Mouse (Mus musculus): Measurements from ENCODE around the gene Plekhg1. TPM values are rescaled to one million over a fixed set of nuclear protein-coding genes. Genes with fewer than 3 reads are reported as not detected.

Gene Plekhg1
- total RNA-seq, 2 experiments from 2014 or later, result 10.1 to 11.1 TPM

DNA sequence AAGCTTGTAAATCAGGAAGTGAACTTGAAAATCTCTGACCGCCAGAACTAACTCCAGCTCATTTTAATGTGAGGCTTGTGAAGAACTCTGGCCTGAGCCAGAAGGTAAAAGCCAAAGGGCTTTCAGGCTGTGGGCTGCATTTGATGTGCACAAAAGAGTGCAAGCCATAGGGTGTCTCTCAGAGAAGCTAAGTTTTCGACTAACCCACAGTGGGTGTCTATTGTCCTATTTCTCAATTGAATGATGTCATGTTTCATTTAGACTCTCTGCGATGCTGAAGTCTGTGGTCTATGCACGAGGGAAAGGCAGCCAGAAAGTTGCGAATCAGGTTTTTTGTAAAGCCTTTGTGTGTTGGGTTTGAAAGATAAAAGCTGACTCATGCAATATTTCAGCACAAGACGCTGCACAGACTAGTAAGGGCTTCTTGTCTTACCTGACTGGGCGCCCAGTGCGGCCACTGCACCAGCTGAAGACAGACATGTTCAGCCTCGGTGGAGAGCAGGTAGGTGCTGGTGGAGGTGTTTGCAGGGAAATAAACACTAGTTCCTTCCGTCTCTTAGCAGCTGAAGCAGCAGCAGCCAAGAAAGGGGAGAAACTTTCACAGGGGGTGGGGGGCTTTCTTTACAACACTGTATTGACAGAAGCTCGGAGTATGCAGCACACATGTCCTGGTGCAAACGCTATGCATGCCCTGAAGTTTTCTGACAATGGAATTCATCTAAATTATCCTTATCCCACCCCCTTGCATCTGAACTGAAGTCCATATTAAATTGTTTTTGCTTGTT is 123.4 kb downstream of the Plekhg1 start:
- DNase-seq (ENCODE audit: low spot score in 2 of 2), result no peak
- intact Hi-C loops (cut with DNase I), result no loop called here

DNA sequence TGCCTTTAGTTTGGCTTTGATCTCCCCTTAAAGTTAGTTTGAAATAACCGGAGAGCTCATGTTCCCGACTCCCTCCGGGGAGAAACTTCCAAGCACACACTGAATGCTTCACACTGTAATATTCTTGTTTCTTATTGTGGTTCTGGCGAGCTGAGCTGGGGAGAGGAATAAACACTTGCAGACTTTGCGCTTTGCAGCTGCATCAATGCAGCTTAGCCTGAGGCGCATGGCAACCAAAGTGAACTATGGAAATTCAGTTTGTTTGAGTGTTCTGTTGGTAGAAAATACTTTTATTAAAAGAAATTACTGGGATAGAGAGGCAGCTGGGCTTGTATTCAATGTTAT is 124.0 kb downstream of the Plekhg1 start:
- DNase-seq (ENCODE audit: low spot score in 2 of 2), result no peak
- intact Hi-C loops (cut with DNase I), result no loop called here

DNA sequence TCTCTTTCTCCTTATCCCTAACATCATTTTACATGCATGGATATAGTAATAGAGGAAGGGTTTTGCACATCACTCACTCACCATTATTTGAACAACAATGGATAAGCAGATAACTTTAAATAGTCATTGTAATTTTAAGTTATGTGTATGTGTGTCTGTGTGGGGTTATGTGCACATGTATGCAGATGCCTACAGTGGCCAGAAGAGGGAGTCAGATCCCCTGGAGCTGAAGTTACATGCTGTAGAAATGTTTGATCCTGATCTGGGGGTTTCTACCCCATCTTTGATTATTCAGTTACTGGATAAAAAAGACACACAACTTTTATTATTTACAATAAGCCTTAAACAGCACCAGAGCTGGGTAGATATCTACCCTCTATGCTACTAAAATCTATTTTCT is 127.1 kb downstream of the Plekhg1 start:
- intact Hi-C loops (cut with DNase I), result no loop called here
- DNase-seq (ENCODE audit: low spot score in 2 of 2), result no peak

DNA sequence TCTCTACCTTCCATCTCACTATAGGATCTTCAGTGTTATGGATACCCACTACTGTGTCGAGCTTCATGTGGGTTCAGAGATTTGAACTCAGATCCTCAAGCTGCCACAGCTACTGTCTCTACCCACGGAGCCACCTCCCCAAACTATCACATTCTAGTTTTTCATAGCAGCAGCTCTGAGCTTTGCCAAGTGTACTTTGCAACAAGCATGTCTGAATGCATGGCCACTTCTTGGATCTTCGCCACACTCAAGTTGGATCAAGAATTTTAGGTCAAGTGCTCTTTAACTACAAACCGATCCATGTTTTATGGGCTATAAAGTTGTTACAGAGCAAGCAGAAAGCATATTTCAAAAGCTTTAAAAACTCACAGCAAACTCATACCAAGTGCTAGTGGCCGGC is 130.7 kb downstream of the Plekhg1 start:
- intact Hi-C loops (cut with DNase I), result no loop called here
- no peak for DNase-seq (ENCODE audit: low spot score in 2 of 2)

DNA sequence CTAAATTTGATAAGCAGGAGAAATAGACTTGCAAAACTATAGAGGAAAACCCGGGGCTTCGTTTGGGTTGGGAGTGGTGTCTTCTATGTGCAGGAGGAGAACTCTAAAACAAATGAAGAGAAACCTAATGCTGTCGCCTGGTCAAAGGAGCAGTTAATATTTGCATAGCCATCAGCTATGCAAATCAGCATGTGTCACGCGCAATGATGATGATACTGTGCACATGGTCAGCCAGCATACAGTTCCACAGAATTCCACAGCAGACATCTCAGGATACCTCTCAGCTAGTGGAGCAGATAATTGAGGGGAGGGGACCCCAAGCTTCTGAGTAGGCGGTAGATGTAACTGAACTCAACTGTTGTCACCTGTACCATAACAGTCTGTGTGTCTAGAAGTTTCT is 133.3 kb downstream of the Plekhg1 start:
- DNase-seq (ENCODE audit: low spot score in 2 of 2), result no peak
- intact Hi-C loops (cut with DNase I), result no loop called here

DNA sequence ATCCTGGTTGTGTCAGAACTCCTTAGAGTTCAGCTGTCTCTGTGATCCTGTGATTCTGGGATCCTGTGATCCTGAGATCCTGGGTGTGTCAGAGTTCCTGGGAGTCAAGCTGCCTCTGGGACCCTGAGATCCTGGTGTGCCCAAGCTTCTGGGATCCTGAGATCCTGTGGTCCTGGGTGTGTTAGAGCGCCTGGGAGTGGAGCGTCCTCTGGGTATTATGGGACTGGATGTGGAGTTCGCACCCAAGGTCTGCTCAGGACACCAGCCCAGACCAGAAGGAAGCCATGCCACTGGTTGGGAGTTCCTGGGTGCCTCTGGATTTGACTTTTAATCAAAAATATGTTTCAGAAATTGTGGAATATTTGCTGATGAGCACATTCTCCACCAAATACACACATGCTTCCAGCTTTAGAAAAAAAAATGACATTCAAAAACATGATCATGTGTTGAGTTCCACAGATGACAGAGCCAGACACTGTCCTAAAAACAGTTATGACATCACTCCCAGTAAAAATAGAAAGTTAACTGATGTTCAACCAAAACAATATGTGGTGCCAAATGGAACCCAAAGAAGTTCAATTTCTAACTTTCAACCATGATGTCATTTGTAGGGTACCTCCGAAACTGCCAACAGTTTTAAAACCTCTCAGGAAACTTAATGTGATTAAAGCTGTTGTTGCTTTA is 137.8 kb downstream of the Plekhg1 start:
- intact Hi-C loops (cut with DNase I), result loop anchor here (5.0 kb wide), 1 partner anchor 71 kb away; no protein-coding TSS in a partner anchor
- DNase-seq (ENCODE audit: low spot score in 2 of 2), result no peak

DNA sequence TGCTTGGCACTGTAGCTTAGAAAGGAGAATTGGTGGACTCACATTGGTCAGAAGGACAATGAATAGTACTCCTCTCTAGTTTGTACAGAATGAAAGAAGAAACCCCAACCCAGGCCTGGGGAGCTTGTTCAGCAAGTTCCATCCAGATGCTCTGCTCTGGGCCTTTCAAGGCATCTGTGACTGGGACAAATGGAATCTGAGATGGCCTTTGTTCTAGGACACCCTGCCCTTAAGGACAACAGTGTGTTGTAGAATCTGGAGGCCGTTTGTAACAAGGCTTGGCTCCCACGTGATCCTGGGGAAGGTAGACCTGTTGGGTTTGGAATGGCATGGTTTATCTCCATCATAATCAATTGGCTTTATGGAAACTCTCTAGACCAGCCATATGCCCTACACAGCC is 141.0 kb downstream of the Plekhg1 start:
- intact Hi-C loops (cut with DNase I), result no loop called here
- DNase-seq (ENCODE audit: low spot score in 2 of 2), result no peak

DNA sequence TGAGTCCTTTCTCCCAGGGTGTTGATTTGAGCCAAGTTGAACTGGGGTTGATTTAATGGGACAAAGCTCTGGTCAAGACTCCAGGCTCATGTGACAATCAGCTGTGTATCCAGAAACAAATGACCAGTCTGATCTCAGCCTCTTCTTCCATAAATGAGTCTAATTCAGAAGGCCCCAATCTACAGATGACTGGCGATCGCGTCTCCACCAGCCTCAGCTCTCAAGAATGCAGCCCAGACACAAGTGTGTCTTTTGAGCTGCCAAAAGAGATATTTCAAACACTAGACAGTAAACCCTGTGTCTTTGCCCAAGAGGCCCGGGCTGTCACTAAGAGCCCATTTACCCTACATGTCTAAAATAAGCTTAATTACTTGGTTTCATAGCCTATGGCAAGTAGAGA is 148.3 kb downstream of the Plekhg1 start:
- intact Hi-C loops (cut with DNase I), result no loop called here
- DNase-seq (ENCODE audit: low spot score in 2 of 2), result peak in 1 of 2 experiments; percentile 44

DNA sequence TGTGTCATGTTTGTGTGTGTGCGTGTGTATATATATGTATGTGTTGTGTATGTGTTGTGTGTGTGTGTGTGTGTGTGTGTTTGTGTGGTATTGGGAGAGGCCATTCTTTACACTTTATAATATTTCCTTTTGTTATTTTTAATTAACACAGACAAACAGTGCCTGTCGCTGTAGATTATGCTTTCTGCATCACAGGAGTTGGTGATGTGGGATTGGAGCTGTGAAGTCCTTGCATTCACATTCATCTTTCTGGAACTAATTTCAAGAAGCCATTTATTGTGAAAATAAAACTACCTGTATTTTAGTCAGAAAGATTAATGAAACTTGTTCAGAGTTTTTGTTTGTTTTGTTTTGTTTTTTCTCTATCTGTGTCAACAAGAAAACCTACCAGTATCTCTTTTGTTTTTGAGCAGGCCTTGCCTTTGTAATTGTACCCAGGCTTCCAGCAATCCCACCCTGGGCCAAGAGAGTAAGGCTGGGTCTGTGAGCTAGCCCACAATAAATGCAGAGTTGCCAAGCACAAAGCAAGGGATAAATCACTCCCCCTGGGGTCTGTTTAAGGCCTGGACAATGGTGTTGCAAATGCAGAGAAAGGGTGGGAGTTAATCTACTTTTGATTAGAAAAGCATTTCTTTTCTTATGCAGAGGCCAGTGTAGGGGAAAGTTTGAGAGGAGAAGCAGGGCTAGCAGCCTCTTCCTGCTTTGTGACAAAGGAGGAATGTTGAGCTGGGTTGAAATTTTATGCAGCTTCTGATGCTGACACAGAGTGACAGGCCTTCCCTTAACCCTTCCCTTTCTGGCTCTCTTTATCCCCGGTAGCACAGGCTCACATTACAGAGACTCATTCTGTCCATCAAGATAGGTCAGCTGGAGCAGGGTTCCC is 151.5 kb downstream of the Plekhg1 start:
- DNase-seq (ENCODE audit: low spot score in 2 of 2), result no peak
- intact Hi-C loops (cut with DNase I), result no loop called here

DNA sequence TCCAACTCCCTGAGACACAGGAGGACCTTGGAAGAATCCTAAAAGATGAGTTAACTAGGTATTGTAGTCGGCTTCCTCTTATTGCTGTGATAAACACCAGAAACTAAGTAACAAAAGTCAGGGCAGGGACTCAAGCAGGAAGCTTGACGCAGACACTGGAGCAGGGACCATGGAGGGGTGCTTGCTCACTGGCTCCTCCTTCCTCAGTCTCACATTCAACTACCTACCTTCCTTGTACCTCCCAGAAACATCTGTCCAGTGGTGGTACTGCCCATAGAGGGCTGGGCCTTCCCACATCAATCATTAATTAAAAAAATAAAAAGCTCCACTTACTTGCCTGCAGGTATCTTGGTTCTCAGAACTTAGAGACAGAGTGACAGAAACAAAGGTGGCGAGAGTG is 152.2 kb downstream of the Plekhg1 start:
- intact Hi-C loops (cut with DNase I), result no loop called here
- no peak for DNase-seq (ENCODE audit: low spot score in 2 of 2)

DNA sequence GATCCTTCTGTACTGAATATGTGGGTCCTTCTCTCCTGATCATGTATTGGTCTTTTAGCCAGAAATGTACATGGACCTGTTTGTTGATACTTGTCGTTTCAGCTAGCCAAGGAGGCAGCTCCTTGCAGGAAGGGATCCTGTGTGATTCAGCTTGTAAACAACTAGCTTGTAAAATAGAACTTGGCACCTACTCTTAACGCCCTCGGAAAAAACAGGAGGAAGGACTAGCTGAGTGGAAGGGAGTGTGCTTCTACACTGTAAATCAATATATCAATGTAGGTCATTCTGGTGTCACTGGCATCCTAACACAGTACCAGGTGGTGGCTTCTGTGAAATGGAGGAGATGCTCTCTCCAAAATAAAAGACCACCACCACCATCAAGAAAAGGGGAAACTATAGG is 157.9 kb downstream of the Plekhg1 start:
- intact Hi-C loops (cut with DNase I), result no loop called here
- peak in 1 of 2 experiments; percentile 11 for DNase-seq (ENCODE audit: low spot score in 2 of 2)

DNA sequence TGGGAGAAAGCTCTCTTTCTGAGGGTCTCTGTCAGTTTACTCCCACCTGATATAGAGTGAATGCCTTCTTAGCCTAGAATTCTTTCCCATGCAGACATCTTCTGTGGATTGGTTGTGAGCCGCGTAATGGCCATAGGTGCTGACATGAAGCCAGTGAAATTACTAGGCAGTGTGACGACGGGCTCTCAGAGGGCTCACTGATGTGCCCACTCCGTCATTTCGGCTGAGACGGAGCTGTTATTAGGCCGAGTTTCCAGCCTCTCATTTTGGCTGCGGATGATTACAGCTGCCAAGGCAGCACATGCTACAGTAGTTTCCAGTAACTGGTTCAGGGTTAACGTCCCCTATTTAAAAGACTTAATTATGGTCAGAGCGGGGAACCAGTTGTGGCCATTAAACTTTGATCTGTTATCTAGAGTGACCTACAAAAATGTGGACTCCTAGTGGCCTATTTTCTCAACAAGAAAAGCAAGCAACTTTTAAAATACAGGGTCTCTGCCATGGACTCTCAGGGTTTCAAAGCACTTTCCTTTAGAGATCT is 160.3 kb downstream of the Plekhg1 start:
- DNase-seq (ENCODE audit: low spot score in 2 of 2), result no peak
- intact Hi-C loops (cut with DNase I), result no loop called here

DNA sequence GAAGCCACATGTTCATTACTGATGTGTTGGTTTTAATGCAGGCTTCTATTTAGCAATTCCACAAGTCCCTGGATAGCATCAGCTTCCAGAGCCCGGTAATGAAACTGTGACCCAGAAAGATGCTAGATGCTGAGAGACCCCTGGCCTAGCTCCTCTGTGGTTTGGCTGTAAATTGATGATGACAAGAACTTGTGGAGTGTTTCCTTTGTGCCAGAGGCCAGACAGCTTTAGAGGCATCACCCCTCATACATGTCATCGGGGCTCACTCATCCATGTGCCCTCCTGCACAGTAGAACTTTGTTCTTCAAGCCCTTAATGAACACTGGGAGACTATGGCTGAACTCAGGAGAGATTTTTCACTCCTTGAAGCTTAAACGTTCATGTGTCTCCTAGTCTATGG is 165.6 kb downstream of the Plekhg1 start:
- intact Hi-C loops (cut with DNase I), result no loop called here
- no peak for DNase-seq (ENCODE audit: low spot score in 2 of 2)

DNA sequence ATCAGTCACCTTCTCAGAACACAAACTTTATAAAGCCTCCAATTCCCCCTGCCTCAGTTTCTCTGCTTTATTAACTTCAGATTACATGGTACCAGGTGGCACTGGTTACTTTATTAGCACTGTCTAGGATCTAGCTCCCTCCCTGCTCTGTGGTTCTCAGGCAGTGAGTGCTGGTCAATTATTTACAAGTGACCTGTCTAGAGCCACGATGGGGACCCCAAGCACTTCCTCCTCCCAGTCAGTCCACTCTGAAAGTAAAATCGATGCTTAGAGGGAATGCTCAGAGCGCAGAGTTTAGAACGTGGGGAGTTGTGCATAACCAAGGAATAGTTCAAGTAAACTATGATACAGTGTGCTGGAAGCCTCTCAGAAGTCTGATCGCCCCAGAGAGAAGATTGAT is 173.9 kb downstream of the Plekhg1 start:
- intact Hi-C loops (cut with DNase I), result no loop called here
- no peak for DNase-seq (ENCODE audit: low spot score in 2 of 2)

DNA sequence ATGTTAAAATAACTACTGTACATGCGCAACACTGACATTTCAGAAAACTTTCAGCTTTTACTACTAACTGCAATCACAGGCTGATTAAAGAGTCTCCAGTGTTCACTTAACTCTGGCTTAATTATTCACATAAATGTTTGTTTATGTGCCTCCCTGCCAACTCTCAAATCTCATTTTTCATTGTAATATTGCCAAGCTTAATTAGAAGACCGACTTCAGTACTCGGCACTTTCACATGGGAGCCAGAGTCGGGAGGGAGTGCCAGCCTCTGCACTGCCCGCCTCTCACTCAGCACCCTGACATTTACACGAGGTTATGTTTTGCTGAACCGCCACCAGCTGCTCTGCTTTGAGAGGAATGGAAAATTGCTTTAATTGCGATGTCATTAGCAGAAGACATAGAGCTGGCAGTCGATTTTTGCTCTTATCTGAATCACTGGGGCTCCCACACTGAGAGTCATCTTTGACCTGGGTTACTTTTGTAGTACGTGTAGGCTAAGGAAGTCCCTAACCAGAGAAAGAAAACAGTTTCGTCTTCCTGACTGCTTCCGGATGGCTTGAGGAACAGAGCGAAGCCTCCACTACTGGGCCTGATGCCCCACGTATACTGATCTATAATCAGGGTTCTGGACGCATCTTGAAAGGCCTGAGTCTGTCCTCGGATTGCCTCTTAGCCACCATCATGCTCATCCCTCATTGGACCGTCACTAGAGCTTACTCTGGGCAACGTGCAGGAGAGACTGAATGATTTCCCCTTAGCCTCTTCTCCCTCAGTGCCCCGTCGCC is 180.4 kb downstream of the Plekhg1 start:
- intact Hi-C loops (cut with DNase I), result no loop called here
- DNase-seq (ENCODE audit: low spot score in 2 of 2), result peak in 1 of 2 experiments; percentile 16

DNA sequence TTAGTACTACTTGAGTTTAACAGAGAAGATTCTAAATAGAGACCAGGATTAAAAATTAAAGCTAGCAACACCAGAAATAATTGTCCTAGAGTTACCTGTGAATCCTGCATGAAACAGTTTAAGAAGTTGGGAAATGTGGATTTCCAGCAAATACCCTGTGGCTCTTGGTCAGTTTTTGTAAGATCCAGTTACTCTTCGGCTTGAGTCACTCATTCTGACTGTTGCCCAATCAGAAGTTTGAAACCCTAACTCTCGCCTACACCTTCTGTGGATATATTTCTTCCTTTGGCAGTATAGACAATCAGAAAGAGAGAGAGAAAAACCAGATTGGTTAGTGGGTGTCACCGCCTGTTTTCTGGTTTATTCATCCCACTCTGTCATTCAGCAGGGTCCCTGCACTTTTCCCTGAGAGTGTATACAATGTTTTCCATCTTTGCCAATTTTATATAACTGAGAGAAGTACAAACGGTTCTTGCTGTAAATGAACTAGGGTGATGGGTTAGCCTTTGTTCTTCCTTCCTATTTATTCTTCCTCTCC is 187.9 kb downstream of the Plekhg1 start:
- intact Hi-C loops (cut with DNase I), result no loop called here
- no peak for DNase-seq (ENCODE audit: low spot score in 2 of 2)

DNA sequence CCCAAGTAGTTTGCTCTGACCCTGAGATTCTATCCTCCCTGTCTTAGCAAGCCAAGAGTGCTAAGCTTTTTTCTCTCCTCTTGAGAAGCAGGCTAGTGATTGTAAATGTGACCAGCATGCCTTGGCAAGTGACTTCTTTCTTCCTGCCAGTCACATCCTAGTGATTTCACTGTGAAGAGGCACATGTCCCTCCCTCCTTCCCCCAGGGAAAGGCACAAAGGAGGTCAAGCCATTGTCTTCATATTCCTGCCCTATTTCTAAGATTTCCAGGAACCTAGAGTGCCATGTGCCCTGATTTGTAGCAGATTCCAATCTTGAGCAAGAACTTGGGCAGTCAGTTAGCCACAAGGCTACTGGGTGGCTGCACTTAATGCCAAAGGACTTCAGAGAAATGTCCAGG is 191.7 kb downstream of the Plekhg1 start:
- intact Hi-C loops (cut with DNase I), result no loop called here
- DNase-seq (ENCODE audit: low spot score in 2 of 2), result no peak

DNA sequence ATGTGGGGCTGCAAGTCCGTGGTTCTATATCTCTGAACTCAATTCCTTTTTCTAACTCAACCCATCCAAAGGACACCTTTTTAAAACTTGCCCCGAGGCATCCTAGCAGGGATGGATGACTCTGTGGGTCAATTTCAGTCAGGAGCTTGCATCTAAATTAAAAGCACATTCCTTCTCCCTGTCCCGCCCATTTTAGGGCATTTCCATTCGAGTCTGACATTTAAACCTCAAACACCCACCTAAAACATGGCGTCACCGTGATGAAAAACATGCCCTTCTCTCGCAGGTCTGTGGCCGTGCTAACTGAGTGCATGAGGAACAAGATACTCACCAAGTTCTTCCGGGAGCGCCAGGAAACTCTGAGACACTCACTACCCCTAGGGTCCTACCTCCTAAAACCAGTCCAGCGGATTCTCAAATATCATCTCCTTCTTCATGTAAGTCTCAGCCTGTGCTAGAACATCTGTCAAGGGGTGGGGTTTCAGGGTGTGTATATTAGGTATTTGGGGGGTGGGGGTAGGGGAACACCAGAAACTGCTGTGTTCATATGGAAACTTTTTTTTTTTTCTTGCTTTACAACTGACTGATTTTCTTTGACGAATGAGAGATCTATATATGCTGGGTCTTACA is 193.3 kb downstream of the Plekhg1 start:
- intact Hi-C loops (cut with DNase I), result no loop called here
- DNase-seq (ENCODE audit: low spot score in 2 of 2), result no peak

DNA sequence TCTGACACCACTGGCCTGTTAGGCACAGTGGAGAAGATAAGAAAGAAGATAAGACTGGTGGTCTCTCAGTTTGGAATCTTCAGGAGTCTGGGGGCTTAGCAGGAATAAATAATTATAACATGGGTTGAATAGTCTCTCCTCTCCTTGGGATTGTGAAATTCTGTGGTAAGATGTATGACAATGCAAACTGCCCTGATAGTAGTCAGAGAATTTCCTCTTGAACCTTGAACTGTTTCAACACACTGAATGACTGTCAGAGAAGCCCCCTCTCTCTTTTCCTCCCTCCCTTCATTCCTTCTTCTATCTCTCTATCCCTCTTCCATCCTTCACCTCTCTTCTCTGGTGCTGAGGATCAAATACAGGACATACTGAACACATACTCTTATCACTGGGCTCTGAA is 196.7 kb downstream of the Plekhg1 start:
- DNase-seq (ENCODE audit: low spot score in 2 of 2), result no peak
- intact Hi-C loops (cut with DNase I), result no loop called here

All from left cerebral cortex, postnatal 25 days (tissue).